Mouse (Mus musculus) kidney, postnatal 0 days (tissue): ENCODE measurements at regions not wholly inside any gene's neighbourhood (a gene's known extent, or its start where the extent isn't known, plus 50 kb on each side); places are given as distances from the start of the nearest gene placed in this dataset.

Experiments
- ATAC-seq: fragments of 200-750 bp; cut with Nextera tagmentation; replicated peaks from 2 replicates; pipeline ENCODE4 v1.8.0; 2017; ENCODE audit warnings: low read depth, moderate number of reproducible peaks, moderate TSS enrichment, moderate library complexity; ENCODE audit not compliant: low FRiP score
- DNase-seq: peaks from one replicate; pipeline ENCODE4 v3.0.0-alpha.2; 2016; ENCODE audit warnings: low spot score
- H3K27ac ChIP-seq: fragments of 300-500 bp; sonication (generic); 2 replicates; pipeline ENCODE4 v1.5.1; 2014; ENCODE audit warnings: mild to moderate bottlenecking
- H3K27me3 ChIP-seq: fragments of 300-500 bp; sonication (generic); 2 replicates; pipeline ENCODE4 v1.6.1; 2014; ENCODE audit warnings: low read length, mixed read lengths; ENCODE audit not compliant: insufficient read depth
- H3K36me3 ChIP-seq: fragments of 300-500 bp; sonication (generic); 2 replicates; pipeline ENCODE4 v1.6.1; 2014; ENCODE audit warnings: low read length, mixed read lengths; ENCODE audit not compliant: insufficient read depth
- H3K4me1 ChIP-seq: fragments of 300-500 bp; sonication (generic); replicated peaks from 2 replicates; pipeline ENCODE4 v1.6.1; 2014; ENCODE audit warnings: antibody characterized with exemption, low read length, mixed read lengths; ENCODE audit not compliant: insufficient read depth
- H3K4me2 ChIP-seq: fragments of 300-500 bp; sonication (generic); 2 replicates; pipeline ENCODE4 v1.6.1; 2014; ENCODE audit warnings: mild to moderate bottlenecking, low read length, moderate library complexity, mixed read lengths
- H3K4me3 ChIP-seq: fragments of 300-500 bp; sonication (generic); replicated peaks from 2 replicates; pipeline ENCODE4 v1.5.1; 2014; ENCODE audit warnings: low read depth, low read length
- H3K9ac ChIP-seq: fragments of 300-500 bp; sonication (generic); 2 replicates; pipeline ENCODE4 v1.6.1; 2014; ENCODE audit warnings: low read depth, low read length
- H3K9me3 ChIP-seq: fragments of 300-500 bp; sonication (generic); replicated peaks from 2 replicates; pipeline ENCODE4 v1.6.1; 2016; ENCODE audit warnings: low read length, inconsistent platforms, mixed read lengths
- CTCF ChIP-seq: IDR thresholded peaks from 2 replicates; pipeline ENCODE4 v1.5.1; 2016; ENCODE audit warnings: antibody characterized with exemption, low read depth, mild to moderate bottlenecking, moderate library complexity
- WGBS: fragments of 180-500 bp; shearing (Covaris S2); extraction: QIAGEN DNeasy Blood & Tissue Kit; methylation state at CpG from one replicate; pipeline ENCODE4 v1.1.7; 2014; 5-methylcytosine and 5-hydroxymethylcytosine counted together

DNA sequence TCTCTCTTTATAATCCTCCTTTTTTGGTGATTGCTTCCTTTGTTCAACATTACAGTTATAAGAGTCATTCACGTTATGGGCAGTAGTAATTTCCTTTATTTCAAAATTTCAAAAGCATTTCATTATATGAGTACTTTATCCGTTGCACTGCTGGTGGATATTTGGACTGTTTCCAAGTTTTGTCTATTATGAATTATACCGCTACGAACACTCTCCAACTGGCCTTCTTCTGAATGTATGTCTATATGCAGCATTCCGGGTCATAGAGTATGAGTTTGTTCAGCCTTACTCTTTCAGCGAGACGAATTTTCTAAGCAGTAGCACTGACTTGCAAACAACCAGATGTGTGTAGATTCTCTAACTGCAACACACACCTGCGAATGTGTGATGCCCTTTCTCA lies 57.8 kb downstream of the Dusp6 start:
- Histone ChIP-seq H3K9me3 (no peaks in the 10 kb centered on the region), H3K4me2 (no peak overlapping the region), H3K4me3 (no peak overlapping the region), H3K27ac (no peak overlapping the region), H3K36me3 (no peaks in the 10 kb centered on the region), H3K27me3 (no peaks in the 10 kb centered on the region), H3K9ac (no peak overlapping the region), H3K4me1 (no peaks in the 10 kb centered on the region)
- 58% methylated on average over 8 of the region's 8 CpGs for WGBS
- DNase-seq (no peak), ATAC-seq (no peak)
- no peak for TF ChIP-seq CTCF

DNA sequence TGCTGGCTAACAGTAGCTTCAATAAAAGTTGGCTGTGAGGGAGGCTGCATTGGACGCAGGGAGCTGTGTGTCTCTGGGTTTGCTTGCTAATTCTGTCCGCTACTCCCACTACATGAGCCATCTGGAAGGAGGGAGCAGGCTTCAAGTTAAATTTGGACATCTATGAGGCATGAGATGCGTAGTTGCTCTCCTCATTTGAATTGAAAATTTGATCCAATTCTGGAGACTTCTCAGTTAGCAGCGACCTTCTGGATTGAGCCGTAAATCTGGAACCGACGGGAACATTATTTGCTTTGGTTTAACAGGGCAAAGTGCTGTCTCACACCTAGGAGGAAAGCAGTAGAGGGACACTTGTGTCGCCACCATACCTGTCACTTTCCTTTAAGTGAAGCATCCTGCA lies 60.3 kb downstream of the Dusp6 start:
- H3K36me3 ChIP-seq: no peaks in the 10 kb centered on the region
- TF ChIP-seq CTCF: no peak
- no peaks in the 10 kb centered on the region for H3K27me3 ChIP-seq
- WGBS: 50% methylated on average over 8 of the region's 8 CpGs
- H3K9ac ChIP-seq: no peak overlapping the region
- H3K4me1 ChIP-seq: no peaks in the 10 kb centered on the region
- H3K4me2 ChIP-seq: no peak overlapping the region
- H3K27ac ChIP-seq: no peak overlapping the region
- H3K9me3 ChIP-seq: no peaks in the 10 kb centered on the region
- DNase-seq: no peak
- no peak overlapping the region for H3K4me3 ChIP-seq
- ATAC-seq: no peak

DNA sequence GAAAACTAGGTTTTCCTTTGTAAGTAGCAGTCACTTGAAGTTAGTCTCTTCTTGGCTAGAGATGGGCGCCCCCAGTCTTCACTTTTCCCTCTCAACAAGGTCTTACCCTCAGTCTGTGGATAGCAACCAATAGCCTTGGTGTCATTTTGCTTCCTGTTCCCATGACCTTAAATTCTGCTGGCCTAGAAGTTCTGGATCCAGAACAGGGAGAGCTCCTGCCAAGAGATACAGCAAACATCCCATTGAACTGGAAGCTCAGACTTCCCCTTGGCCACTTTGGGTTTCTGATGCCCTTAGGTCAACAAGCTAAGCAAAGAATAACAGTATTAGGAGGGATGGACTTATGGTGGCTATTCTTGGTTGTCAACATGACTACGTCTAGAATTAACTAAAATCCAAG lies 64.5 kb downstream of the Dusp6 start:
- TF ChIP-seq CTCF: no peak
- Histone ChIP-seq H3K9ac (no peak overlapping the region), H3K27me3 (no peaks in the 10 kb centered on the region), H3K27ac (no peak overlapping the region), H3K4me3 (no peak overlapping the region), H3K4me2 (no peak overlapping the region), H3K4me1 (no peaks in the 10 kb centered on the region), H3K9me3 (no peaks in the 10 kb centered on the region), H3K36me3 (no peaks in the 10 kb centered on the region)
- DNase-seq: no peak
- no peak for ATAC-seq
- 79% methylated on average over 2 of the region's 2 CpGs for WGBS

GRCm38 (mm10) chr10:99328568-99328967 lies 65.5 kb downstream of the Dusp6 start:
- Histone ChIP-seq H3K4me2 (no peak overlapping the region), H3K27me3 (no peaks in the 10 kb centered on the region), H3K36me3 (no peaks in the 10 kb centered on the region), H3K9ac (no peak overlapping the region), H3K9me3 (no peaks in the 10 kb centered on the region), H3K4me1 (no peaks in the 10 kb centered on the region), H3K4me3 (no peak overlapping the region), H3K27ac (no peak overlapping the region)
- ATAC-seq: no peak
- DNase-seq: no peak
- no peak for TF ChIP-seq CTCF
- 93% methylated on average over 8 of the region's 8 CpGs for WGBS

DNA sequence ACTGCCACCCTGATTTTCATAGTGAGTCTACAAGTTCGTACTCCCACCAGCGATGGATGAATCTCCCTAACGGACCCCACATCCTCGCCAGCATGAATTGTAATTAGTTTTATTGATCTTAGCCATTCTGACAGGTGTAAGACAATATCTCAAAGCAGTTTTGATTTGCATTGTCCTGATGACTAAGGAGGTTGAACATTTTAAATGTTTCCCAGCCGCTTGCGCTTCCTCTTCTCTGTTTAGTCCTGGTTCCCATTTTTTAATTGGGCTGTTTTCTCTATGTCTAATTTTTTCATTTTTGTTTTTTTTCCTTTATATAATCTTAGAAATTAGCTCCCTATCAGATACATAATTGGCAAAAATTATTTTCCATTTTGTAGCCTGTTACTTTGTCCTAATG lies 66.4 kb downstream of the Dusp6 start:
- H3K4me3 ChIP-seq: no peak overlapping the region
- no peak for DNase-seq
- no peak overlapping the region for H3K9ac ChIP-seq
- H3K27ac ChIP-seq: no peak overlapping the region
- no peak overlapping the region for H3K4me2 ChIP-seq
- H3K27me3 ChIP-seq: no peaks in the 10 kb centered on the region
- H3K36me3 ChIP-seq: no peaks in the 10 kb centered on the region
- H3K9me3 ChIP-seq: no peaks in the 10 kb centered on the region
- no peak for ATAC-seq
- WGBS: 92% methylated on average over 6 of the region's 6 CpGs
- H3K4me1 ChIP-seq: no peaks in the 10 kb centered on the region
- TF ChIP-seq CTCF: no peak

- ATAC-seq: no peak
- DNase-seq: peak; percentile 41
- Histone ChIP-seq H3K9me3 (no peaks in the 10 kb centered on the region), H3K4me2 (no peak overlapping the region), H3K27ac (no peak overlapping the region), H3K36me3 (no peaks in the 10 kb centered on the region), H3K27me3 (no peaks in the 10 kb centered on the region), H3K4me1 (no peaks in the 10 kb centered on the region), H3K4me3 (no peak overlapping the region), H3K9ac (no peak overlapping the region)
- no peak for TF ChIP-seq CTCF
- WGBS: 50% methylated on average over 7 of the region's 7 CpGs
Observed at GRCm38 (mm10) chr10:99330519-99330918, 67.5 kb downstream of the Dusp6 start.

DNA sequence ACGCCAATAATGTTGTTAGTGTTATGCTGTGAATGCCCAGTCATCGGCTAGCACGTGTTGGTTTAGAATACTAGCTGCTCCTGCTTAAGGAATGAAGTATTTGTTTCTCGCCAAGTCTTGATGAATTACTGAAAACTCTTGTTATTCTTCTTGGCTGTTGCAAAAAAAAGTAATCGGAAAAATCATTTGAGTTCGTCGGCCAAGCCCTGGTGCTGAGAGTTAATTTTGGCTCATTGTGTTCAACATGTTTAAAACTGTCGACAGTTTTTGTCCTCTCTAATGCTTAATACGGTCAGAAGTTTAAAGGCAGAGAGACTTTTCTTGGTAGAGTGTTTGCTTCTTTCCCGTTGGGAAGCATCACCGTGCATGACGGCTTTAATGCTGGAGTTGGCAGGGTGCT lies 68.8 kb downstream of the Dusp6 start:
- 67% methylated on average over 12 of the region's 12 CpGs for WGBS
- Histone ChIP-seq H3K27me3 (no peaks in the 10 kb centered on the region), H3K27ac (no peak overlapping the region), H3K9me3 (no peaks in the 10 kb centered on the region), H3K4me2 (no peak overlapping the region), H3K36me3 (no peaks in the 10 kb centered on the region), H3K4me1 (no peaks in the 10 kb centered on the region), H3K9ac (no peak overlapping the region), H3K4me3 (no peak overlapping the region)
- ATAC-seq (no peak), DNase-seq (peak; percentile 41)
- TF ChIP-seq CTCF: no peak
